Mouse (Mus musculus) heart, adult 2 months (tissue): Measurements from ENCODE around the gene Kat2a. TPM values are rescaled to one million over a fixed set of nuclear protein-coding genes. Genes with fewer than 3 reads are reported as not detected.

ENCODE experiments used
- DNase-seq, 2 experiments: peaks; one replicate each; pipeline ENCODE4 v3.0.0; 2021
- H3K27ac ChIP-seq: fragments of 200-600 bp; 2 replicates; pipeline ENCODE4 v1.8.1; 2022
- H3K27me3 ChIP-seq: fragments of 200-500 bp; 2 replicates; pipeline ENCODE4 v1.6.1; 2012; ENCODE audit warnings: mild to moderate bottlenecking, low read length, inconsistent platforms, mixed read lengths; ENCODE audit not compliant: control insufficient read depth, insufficient read depth
- H3K36me3 ChIP-seq: fragments of 200-500 bp; 2 replicates; pipeline ENCODE4 v1.6.1; 2012; ENCODE audit warnings: low read length, inconsistent platforms; ENCODE audit not compliant: control insufficient read depth, insufficient read depth
- H3K4me1 ChIP-seq: fragments of 200-500 bp; 2 replicates; pipeline ENCODE4 v1.6.1; 2011; ENCODE audit warnings: low read length; ENCODE audit not compliant: control insufficient read depth, insufficient read depth
- H3K4me3 ChIP-seq: fragments of 200-600 bp; 2 replicates; pipeline ENCODE4 v1.8.1; 2022
- H3K79me2 ChIP-seq: fragments of 200-500 bp; replicated peaks from 2 replicates; pipeline ENCODE4 v1.6.1; 2012; ENCODE audit warnings: mild to moderate bottlenecking, inconsistent platforms, low read length, moderate library complexity, mixed read lengths; ENCODE audit not compliant: control insufficient read depth, insufficient read depth
- H3K9ac ChIP-seq: fragments of 200-500 bp; 2 replicates; pipeline ENCODE4 v1.6.1; 2012; ENCODE audit warnings: low read depth, mild to moderate bottlenecking, control low read depth, inconsistent platforms, low read length, mixed read lengths
- CTCF ChIP-seq: fragments of 200-600 bp; IDR thresholded peaks from 2 replicates; pipeline ENCODE4 v1.8.1; 2022; ENCODE audit warnings: antibody characterized with exemption, mild to moderate bottlenecking, moderate library complexity
- EP300 ChIP-seq: fragments of 200-500 bp; IDR thresholded peaks from 2 replicates; pipeline ENCODE4 v1.6.1; 2011; ENCODE audit warnings: low read depth, low read length, control low read depth; ENCODE audit not compliant: insufficient read depth
- POLR2A ChIP-seq: fragments of 200-500 bp; IDR thresholded peaks from 2 replicates; pipeline ENCODE4 v1.6.1; 2011; ENCODE audit warnings: mild to moderate bottlenecking, low read depth, low read length, control low read depth; ENCODE audit not compliant: insufficient read depth
- WGBS: fragments of 180-500 bp; shearing (Covaris S2); methylation state at CpG from one replicate; pipeline ENCODE4 v1.1.7; 2018; 5-methylcytosine and 5-hydroxymethylcytosine counted together
- intact Hi-C: fragments of 180-260 bp; cut with DNase I; formaldehyde crosslinking; loops from one replicate; pipeline ENCODE4 v1.15.1; 2025
- polyA plus RNA-seq: library from polyadenylated mRNA; depleted of rRNA; stranded (reverse); fragments of >200 nt; gene quantifications from 2 replicates; pipeline ENCODE4 v1.2.3, GENCODE M21; 2012
- total RNA-seq, 2 experiments: library from RNA; stranded (reverse); gene quantifications; 2 replicates each; pipeline ENCODE4 v1.2.3; 2021

Kat2a gene
- total and polyA plus RNA-seq, 3 experiments: 13.1 to 18.9 (median 14.0) TPM

- H3K79me2 ChIP-seq: no peaks in the 10 kb centered on the region
- intact Hi-C loops: no loop called here
- no peak overlapping the region for H3K9ac ChIP-seq
- 54% methylated on average over 6 of the region's 6 CpGs for WGBS
- H3K36me3 ChIP-seq: no peaks in the 10 kb centered on the region
- peaks cover 10% of the 10 kb centered on the region for H3K27me3 ChIP-seq
- TF ChIP-seq EP300 (no peak), POLR2A (no peak), CTCF (no peak)
- DNase-seq: no peak
- peaks cover 1% of the 10 kb centered on the region; the same call in 1 of the 2 replicates for H3K4me1 ChIP-seq
- no peak overlapping the region for H3K27ac ChIP-seq
- H3K4me3 ChIP-seq: no peak overlapping the region
Measured at GRCm38 (mm10) chr11:100756476-100756875, 44.2 kb upstream of the Kat2a start.

- TF ChIP-seq EP300 (no peak), CTCF (no peak), POLR2A (no peak)
- 82% methylated on average over 3 of the region's 3 CpGs for WGBS
- Histone ChIP-seq H3K27me3 (peaks cover 8% of the 10 kb centered on the region), H3K79me2 (no peaks in the 10 kb centered on the region), H3K9ac (no peak overlapping the region), H3K4me3 (no peak overlapping the region), H3K4me1 (no peaks in the 10 kb centered on the region), H3K36me3 (no peaks in the 10 kb centered on the region), H3K27ac (no peak overlapping the region)
- intact Hi-C loops: no loop called here
- no peak for DNase-seq
Measured at GRCm38 (mm10) chr11:100754693-100755057, 42.4 kb upstream of the Kat2a start.

- intact Hi-C loops: no loop called here
- H3K27me3 ChIP-seq: peaks cover 3% of the 10 kb centered on the region
- H3K4me1 ChIP-seq: no peaks in the 10 kb centered on the region
Measured at GRCm38 (mm10) chr11:100754021-100754692, 41.9 kb upstream of the Kat2a start.

GRCm38 (mm10) chr11:100752294-100752693 is 40.0 kb upstream of the Kat2a start:
- no peak overlapping the region for H3K27ac ChIP-seq
- no peaks in the 10 kb centered on the region for H3K36me3 ChIP-seq
- 42% methylated on average over 10 of the region's 10 CpGs for WGBS
- H3K4me3 ChIP-seq: no peak overlapping the region
- H3K4me1 ChIP-seq: no peaks in the 10 kb centered on the region
- H3K79me2 ChIP-seq: no peaks in the 10 kb centered on the region
- TF ChIP-seq EP300: no peak
- TF ChIP-seq POLR2A: no peak
- TF ChIP-seq CTCF: no peak
- intact Hi-C loops: no loop called here
- no peak overlapping the region for H3K9ac ChIP-seq
- no peaks in the 10 kb centered on the region for H3K27me3 ChIP-seq
- DNase-seq: no peak

More at GRCm38 (mm10) chr11:100754021-100754692, 41.9 kb upstream of the Kat2a start:
- DNase-seq: no peak
- no peaks in the 10 kb centered on the region for H3K36me3 ChIP-seq
- no peak overlapping the region for H3K4me3 ChIP-seq
- no peaks in the 10 kb centered on the region for H3K79me2 ChIP-seq
- TF ChIP-seq EP300 (no peak), CTCF (no peak), POLR2A (no peak)
- 67% methylated on average over 12 of the region's 12 CpGs for WGBS
- no peak overlapping the region for H3K9ac ChIP-seq
- H3K27ac ChIP-seq: no peak overlapping the region

GRCm38 (mm10) chr11:100750127-100750526 is 37.9 kb upstream of the Kat2a start:
- H3K27ac ChIP-seq: no peak overlapping the region
- 87% methylated on average over 16 of the region's 16 CpGs for WGBS
- TF ChIP-seq CTCF (no peak), POLR2A (no peak), EP300 (no peak)
- no peaks in the 10 kb centered on the region for H3K36me3 ChIP-seq
- H3K4me3 ChIP-seq: no peak overlapping the region
- no peaks in the 10 kb centered on the region for H3K79me2 ChIP-seq
- no peak overlapping the region for H3K9ac ChIP-seq
- H3K27me3 ChIP-seq: no peaks in the 10 kb centered on the region
- intact Hi-C loops: no loop called here
- no peak for DNase-seq
- H3K4me1 ChIP-seq: no peaks in the 10 kb centered on the region

GRCm38 (mm10) chr11:100749469-100749868 is 37.2 kb upstream of the Kat2a start:
- Histone ChIP-seq H3K4me3 (no peak overlapping the region), H3K9ac (no peak overlapping the region), H3K27me3 (no peaks in the 10 kb centered on the region), H3K27ac (no peak overlapping the region), H3K36me3 (no peaks in the 10 kb centered on the region), H3K79me2 (no peaks in the 10 kb centered on the region), H3K4me1 (no peaks in the 10 kb centered on the region)
- WGBS: 35% methylated on average over 25 of the region's 25 CpGs
- intact Hi-C loops: no loop called here
- TF ChIP-seq POLR2A (no peak), EP300 (no peak), CTCF (no peak)
- DNase-seq: no peak
